Mouse (Mus musculus) gastrocnemius, postnatal 10 days (tissue): ENCODE data around the gene Dnajc21. TPM values are rescaled to one million over a fixed set of nuclear protein-coding genes. Genes with fewer than 3 reads are reported as not detected.

Experiments
- DNase-seq: peaks from one replicate; pipeline ENCODE4 v3.0.0; 2021; ENCODE audit warnings: mixed read lengths
- total RNA-seq, 2 experiments: library from RNA; stranded (reverse); gene quantifications; 2 replicates each; pipeline ENCODE4 v1.2.3; 2021

The Dnajc21 gene
- total RNA-seq, 2 experiments from 2014 or later: 26.3 to 28.6 TPM

DNA sequence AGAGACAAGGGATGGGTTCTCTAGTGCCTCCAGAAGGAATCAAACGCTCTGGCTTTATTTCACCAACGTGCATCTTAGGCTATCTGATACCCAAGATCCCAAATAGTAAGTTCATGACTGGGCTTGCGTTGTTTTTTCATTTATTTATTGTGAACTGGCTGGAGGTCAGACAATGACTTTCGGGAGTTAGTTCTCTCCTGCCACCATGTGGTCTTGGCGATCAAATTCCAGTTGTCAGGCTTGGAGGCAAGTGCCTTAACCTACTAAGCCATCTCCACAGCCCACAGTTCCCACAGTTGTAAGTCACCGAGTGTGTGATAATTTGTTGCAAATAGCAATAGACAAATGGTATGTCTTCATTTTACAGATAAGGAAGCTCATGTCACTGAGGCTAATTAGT is 30.4 kb downstream of the Dnajc21 start:
- no peak for DNase-seq

DNA sequence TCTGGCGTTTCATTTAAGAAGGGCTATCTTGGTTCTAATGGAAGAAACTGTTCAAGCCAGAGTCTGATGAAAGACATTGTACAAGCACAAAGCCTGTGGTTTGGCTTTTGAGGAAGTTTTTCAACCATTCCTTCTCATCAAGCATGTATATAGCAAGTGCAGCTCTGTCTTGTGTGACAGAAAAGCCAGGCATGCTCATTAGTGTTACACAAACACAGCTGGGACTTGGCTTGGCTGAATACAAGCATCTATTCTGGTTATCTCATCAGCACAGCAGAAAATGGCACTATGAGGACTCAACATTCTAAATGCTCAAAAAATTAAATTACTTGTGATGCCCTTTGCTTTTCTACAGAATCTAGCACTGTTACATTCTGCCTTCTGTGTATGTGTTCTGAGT is 33.4 kb downstream of the Dnajc21 start:
- DNase-seq: no peak

DNA sequence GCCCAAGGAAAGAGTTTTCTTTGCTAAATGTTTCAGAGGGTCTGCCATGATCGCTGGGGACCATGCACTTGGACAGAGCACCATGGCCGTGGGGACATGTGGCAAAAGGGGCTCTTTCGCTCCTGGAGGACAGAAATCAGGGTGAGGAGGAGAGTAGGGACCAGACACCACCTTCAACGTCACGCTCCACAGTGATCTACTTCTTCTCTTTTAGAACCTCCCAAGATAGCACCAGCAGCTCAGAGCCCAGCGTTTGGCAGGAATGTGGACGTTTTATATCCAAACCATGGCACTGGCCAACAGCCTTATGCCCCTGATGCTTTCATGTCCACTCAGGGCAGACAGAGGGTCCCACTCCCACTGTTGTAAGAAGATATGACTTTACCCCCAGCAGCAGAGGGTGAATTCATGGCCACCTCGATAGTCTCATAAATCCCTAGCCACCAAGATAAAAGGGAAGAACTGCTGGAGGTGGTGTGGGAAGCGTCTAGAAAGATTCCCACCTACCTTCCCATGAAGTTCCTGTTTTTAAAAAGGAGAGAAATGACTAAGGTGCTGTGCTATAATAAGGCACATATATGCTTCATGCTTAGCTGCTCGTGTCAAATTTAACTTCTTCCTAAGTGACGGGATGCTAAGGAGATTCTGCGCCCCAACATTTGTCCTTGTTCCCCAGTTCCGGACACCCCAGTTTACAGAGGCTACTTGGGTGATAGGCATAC is 43.6 kb downstream of the Dnajc21 start:
- DNase-seq: no peak

DNA sequence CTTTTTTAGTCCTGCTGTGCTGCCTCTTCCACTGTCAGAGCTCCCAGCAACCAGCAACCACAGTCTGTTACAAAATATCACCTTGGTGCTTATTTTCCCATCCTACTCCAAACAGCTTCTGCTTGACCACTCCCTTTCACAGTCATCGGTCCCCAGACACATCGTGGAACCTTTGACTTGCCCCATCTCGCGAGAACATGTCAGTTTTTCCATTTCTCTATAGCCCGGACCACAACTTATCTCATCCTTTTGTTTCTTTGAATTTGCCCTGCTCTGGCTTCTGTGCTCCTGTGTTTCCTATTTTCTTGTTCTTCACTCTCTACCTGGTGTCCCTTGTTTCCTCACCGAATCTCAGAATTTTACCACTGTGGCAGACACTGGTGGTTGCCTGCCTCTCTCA is 44.2 kb downstream of the Dnajc21 start:
- DNase-seq: no peak

DNA sequence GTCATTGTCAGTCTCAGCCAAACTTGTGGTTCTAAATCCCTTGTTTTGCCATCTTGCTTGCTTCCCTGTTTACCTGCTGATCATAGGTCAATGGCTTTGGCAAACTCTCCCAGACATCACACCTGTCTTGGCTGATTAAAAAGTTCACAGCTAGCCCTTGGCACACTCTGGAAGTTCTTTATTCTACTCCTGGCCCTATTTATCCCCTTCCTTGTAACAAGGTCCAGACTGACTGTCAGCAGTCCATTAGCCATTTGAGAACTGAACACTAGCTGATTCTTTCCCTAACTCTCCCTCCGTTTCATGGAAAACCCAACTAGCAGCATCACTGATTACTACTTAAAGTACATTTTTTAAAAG is 48.6 kb downstream of the Dnajc21 start:
- DNase-seq: no peak

DNA sequence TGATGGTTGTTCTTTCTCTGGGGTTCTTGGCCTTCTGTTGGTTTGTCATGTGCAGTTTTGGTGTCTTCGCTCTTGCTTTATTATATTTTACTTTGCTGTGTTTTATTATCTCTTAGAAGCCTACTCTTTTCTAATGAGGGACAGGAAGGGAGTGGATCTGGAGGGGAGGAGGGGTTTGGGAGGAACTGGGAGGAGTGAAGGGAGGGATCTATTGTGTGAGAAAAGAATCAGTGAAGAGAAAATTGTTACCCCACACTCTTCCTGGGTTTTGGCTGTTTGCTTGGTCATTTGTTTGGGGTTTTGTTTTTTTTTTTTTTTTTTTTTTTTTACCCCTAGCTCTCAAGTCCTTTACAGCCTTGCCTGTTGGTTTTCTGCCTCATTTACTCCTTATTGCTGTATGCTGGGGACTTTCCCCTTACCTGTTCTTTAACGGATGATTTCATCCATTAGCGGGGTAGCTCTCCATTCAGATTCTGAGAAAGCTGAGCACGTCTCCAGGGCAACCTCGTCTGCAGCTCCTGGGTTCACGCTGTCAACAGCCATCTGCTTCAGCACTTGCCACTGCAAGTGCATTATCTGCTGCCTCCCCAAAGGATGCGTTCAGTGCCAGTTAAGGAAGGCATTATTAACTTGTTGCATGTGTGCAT is 49.1 kb downstream of the Dnajc21 start:
- no peak for DNase-seq

DNA sequence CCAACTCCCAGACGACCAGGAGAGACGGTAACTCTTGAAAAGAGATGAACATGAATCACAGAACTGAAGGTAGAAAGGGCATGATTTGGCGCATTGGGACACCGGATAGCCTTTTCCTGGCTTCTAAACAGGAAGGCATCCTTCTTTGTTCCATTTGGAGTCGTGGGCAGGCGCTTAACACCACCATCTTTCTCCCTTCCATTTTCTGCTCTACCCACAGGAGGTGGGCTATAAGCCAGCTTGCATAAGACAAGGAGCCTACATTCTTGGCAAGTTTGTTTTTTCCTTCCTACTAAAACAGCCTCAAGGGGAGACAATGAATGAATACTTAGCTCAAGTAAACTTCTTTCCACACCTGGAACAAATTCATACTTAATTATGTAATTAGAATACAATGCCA is 56.7 kb downstream of the Dnajc21 start:
- DNase-seq: no peak

DNA sequence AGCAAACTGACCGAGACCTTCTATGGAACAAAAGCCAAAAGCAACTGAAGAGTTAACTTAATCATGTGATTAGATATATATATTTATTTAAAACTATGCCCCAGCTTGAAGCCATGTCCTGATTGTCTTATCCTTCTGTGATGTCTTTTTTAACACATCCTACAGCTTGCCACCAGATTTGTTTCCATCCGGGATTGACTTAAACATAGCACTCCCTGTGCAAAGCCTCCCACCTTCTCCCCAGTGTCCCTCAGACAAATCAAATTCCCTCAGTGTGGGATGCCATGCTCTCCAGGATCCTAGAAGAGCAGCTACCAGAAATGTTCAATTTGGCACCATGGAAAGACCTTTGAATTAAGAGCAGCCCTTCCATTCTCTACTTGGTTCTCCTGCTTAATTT is 59.4 kb downstream of the Dnajc21 start:
- DNase-seq: no peak

DNA sequence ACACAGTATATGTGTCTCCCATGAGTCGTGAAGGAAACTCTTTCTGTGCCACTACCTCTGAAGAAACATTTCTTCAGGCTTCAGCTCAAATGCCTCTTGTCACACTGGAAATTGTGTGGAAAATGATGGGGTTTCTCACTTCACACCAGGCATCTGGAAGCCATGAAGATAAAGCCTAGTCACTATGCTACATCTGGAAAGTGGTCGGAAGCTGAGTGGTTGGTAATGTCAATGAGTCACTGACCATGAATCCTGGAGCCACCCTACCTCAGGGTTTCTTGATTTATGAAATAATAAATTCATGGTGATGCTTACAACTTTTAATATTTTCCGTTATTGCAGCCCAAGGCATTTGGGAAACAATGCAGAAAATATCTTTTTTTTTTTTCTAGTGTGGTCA is 60.5 kb downstream of the Dnajc21 start:
- no peak for DNase-seq

DNA sequence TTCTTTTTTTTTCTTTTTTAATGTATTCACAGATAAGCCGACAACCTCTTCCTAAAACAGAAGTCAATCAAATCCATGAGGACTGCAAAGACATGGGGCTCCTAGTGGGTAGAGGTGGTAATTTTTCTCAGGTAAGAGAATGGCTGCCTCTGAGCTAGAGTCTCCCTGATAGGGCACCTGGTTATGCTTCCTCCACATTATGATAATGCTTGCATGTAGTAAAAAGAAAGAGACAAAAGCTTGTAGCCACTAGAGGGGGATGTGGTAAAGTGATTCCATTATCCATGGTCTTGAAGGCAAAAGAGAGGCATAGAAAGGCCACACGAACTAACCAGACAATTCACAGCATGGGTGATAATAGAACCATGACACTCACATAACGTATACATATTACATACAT is 69.9 kb downstream of the Dnajc21 start:
- no peak for DNase-seq

DNA sequence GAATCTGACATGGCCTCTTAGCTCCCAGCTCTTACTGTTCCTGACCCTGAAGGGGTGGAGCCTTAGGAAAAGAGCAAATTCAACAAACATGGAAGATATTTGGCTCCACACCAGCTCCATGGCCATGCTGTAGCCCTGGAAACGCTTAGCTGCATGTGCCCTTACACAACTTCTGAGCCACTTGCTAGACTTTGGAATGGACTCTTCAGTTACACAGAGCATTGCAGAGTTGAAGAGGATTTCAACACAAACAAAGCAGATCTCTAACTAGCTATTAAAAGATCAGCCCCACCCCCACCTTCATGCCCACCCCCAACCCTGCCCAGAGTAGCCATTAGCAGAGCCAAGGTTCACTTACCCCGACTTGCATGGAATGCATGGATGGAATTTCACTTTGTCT is 70.5 kb downstream of the Dnajc21 start:
- DNase-seq: no peak

Other genes starting within 250 kb of the Dnajc21 start
- gene Gm21973, start 145.1 kb downstream of the Dnajc21 start, total RNA-seq: not detected
- not detected for gene Agxt2, start 112.0 kb downstream of the Dnajc21 start, total RNA-seq
- gene Brix1, start 15.4 kb upstream of the Dnajc21 start, total RNA-seq: 10 to 100 TPM; 23.0 to 26.3 TPM
- gene Rad1, start 15.5 kb upstream of the Dnajc21 start, total RNA-seq: 1 to 10 TPM; 6.1 to 7.8 TPM
- not detected for gene Ttc23l, start 88.2 kb upstream of the Dnajc21 start, total RNA-seq
- gene Rai14, start 244.1 kb upstream of the Dnajc21 start, total RNA-seq: 10 to 100 TPM in 1 of 2 experiments, 1 to 10 TPM in 1; 8.2 to 12.8 TPM